Mouse (Mus musculus) MEL (cell line): ENCODE data around the gene Spock1.

Source experiments
- BHLHE40 ChIP-seq: IDR thresholded peaks from 2 replicates; pipeline ENCODE4 v1.6.1; 2012; ENCODE audit warnings: low read depth, mild to moderate bottlenecking, inconsistent platforms, low read length, improper control_type of control experiment, borderline replicate concordance
- CTCF ChIP-seq, 3 experiments: IDR thresholded peaks in 2 of 3; conservative IDR thresholded peaks in 1 of 3; 2 replicates each; pipeline ENCODE4 v1.5.1; 2011 to 2012; ENCODE audit warnings: low read length in 3 of 3, low read depth in 2 of 3, mild to moderate bottlenecking in 2 of 3, improper control_type of control experiment in 1 of 3, inconsistent platforms in 1 of 3, mixed read lengths in 1 of 3, moderate library complexity in 1 of 3; ENCODE audit not compliant: control insufficient read depth in 1 of 3, insufficient read depth in 1 of 3, poor library complexity in 1 of 3, severe bottlenecking in 1 of 3
- ELF1 ChIP-seq: IDR thresholded peaks from 2 replicates; pipeline ENCODE4 v1.6.1; 2014; ENCODE audit warnings: low read depth, mild to moderate bottlenecking, inconsistent platforms, low read length, improper control_type of control experiment, moderate library complexity
- EP300 ChIP-seq, 2 experiments: IDR thresholded peaks; 2 replicates each; pipeline ENCODE4 v1.6.1; 2011; ENCODE audit warnings: improper control_type of control experiment in 2 of 2, low read length in 2 of 2, low read depth in 1 of 2, mild to moderate bottlenecking in 1 of 2
- HCFC1 ChIP-seq: IDR thresholded peaks from 2 replicates; pipeline ENCODE4 v1.6.1; 2012; ENCODE audit warnings: low read depth, mild to moderate bottlenecking, inconsistent platforms, low read length, improper control_type of control experiment, moderate library complexity
- MAX ChIP-seq: IDR thresholded peaks from 2 replicates; pipeline ENCODE4 v1.6.1; 2011; ENCODE audit warnings: low read length, improper control_type of control experiment
- NRF1 ChIP-seq: IDR thresholded peaks from 2 replicates; pipeline ENCODE4 v1.6.1; 2014; ENCODE audit warnings: low read depth, mild to moderate bottlenecking, inconsistent platforms, low read length, improper control_type of control experiment, moderate library complexity; ENCODE audit not compliant: poor library complexity, insufficient read depth, severe bottlenecking
- POLR2A ChIP-seq, 2 experiments: IDR thresholded peaks; 2 replicates each; pipeline ENCODE4 v1.6.1; 2011 to 2012; ENCODE audit warnings: low read length in 2 of 2, mild to moderate bottlenecking in 2 of 2, control low read depth in 1 of 2, improper control_type of control experiment in 1 of 2, low read depth in 1 of 2, moderate library complexity in 1 of 2; ENCODE audit not compliant: control insufficient read depth in 1 of 2, insufficient read depth in 1 of 2, poor library complexity in 1 of 2
- POLR2AphosphoS2 ChIP-seq: IDR thresholded peaks from 2 replicates; pipeline ENCODE4 v1.6.1; 2011; ENCODE audit warnings: low read length, improper control_type of control experiment
- TAL1 ChIP-seq: IDR thresholded peaks from 2 replicates; pipeline ENCODE4 v1.6.1; 2012; ENCODE audit warnings: mild to moderate bottlenecking, inconsistent platforms, low read length, moderate library complexity, mixed read lengths
- USF1 ChIP-seq: IDR thresholded peaks from 2 replicates; pipeline ENCODE4 v1.6.1; 2014; ENCODE audit warnings: low read depth, mild to moderate bottlenecking, inconsistent platforms, low read length, improper control_type of control experiment, moderate library complexity
- ZNF384 ChIP-seq: IDR thresholded peaks from 2 replicates; pipeline ENCODE4 v1.6.1; 2012; ENCODE audit warnings: low read depth, mild to moderate bottlenecking, inconsistent platforms, low read length, improper control_type of control experiment

GRCm38 (mm10) chr13:57448906-57449305 lies 459.2 kb downstream of the Spock1 start:
- TF ChIP-seq ZNF384 (no peak), POLR2A (IDR thresholded peaks at IDR 0.05; ENCODE audit: control insufficient read depth in 1 of 2, insufficient read depth in 1 of 2, low read depth in 1 of 2, low read length in 2 of 2, poor library complexity in 1 of 2) (no peak), EP300 (IDR thresholded peaks at IDR 0.05; ENCODE audit: low read depth in 1 of 2, low read length in 2 of 2) (no peak), USF1 (no peak), NRF1 (no peak), ELF1 (no peak), CTCF (IDR thresholded peaks at IDR 0.05 in 2 of 3, conservative IDR thresholded peaks at IDR 0.05 in 1 of 3; ENCODE audit: control insufficient read depth in 1 of 3, insufficient read depth in 1 of 3, low read depth in 2 of 3, low read length in 3 of 3, poor library complexity in 1 of 3, severe bottlenecking in 1 of 3) (no peak), MAX (no peak), TAL1 (no peak), HCFC1 (no peak), POLR2AphosphoS2 (no peak), BHLHE40 (no peak)
